Mouse (Mus musculus) WW6 (cell line): ENCODE measurements around the gene Pdgfd.

ENCODE experiments used
- DNase-seq: peaks from one replicate; pipeline ENCODE4 v3.0.0-alpha.2; 2013; ENCODE audit warnings: low read depth, low spot score

Pdgfd gene

DNA sequence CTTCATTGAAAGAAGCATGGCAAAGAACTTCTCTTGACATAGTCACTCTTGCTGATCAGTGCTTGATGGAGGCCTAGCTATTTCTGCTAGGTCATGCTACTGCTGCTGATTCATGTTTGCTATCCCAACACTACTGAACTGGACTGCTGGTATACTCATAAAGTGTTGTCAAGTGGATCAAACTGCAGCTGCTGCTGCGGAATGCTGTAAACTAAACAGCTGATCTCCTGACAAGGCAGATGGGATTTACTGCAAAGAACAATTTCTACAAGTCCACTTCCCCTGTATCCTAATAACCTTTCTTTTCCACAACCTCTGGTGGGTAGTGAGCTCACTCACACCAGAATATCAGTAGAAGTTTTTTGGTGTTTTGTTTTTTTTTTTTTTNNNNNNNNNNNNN, 148.7 kb downstream of the Pdgfd start:
- DNase-seq = no peak

DNA sequence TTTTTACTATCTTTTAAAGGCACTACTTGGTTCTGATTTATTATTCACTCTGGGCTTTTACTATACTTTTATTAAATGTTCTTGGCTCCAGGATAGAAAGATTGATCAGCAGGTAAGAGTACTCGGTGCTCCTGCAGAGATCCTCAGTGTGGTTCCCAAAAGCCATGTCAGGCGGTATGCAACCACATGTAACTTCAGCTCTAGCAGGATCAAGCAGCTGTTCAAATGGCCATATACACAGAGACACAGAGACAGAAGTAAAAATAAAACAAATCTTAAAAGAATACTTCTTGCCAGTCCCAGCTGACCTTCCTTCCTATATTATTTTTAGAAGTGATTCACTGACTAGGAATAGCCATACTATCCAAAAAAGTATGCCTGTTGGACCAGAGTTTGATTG, 157.0 kb downstream of the Pdgfd start:
- no peak for DNase-seq

DNA sequence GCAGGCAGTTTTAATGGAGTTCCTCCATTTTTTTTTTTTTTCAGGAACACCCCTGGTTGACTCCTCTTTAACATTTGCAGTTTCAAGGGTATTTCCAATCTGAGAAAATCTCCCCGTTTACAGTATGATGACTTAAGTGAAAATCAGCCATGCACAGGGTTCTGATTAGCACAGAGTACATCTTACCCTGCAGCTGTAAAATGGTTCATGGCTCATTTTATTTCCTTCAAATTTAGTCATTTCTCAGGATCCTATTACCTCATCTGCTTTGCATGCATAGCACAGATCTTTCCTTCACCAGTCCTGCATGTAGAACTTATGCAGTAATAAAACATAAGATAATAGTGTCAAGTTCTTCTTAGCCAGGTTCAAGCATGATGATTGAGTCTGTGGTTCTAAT, 165.1 kb downstream of the Pdgfd start:
- no peak for DNase-seq

DNA sequence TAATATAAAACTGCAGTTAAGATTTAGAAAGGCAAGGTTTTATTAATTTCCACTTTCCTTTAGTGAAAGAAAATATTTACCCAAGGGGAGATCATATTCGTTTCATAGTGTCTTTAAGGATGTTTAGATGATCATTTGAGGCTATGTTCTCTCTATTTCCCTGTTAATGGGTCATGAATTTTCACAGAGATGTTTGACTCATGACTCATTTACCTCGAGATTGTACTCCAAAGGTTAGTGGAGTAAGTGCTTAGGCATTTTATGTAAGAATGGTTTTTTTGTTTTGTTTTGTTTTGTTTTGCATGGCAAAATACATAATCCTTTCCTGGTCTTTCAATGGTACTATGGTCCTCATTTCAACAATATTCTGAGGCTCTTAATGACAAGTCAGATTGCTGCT, 167.9 kb downstream of the Pdgfd start:
- no peak for DNase-seq

DNA sequence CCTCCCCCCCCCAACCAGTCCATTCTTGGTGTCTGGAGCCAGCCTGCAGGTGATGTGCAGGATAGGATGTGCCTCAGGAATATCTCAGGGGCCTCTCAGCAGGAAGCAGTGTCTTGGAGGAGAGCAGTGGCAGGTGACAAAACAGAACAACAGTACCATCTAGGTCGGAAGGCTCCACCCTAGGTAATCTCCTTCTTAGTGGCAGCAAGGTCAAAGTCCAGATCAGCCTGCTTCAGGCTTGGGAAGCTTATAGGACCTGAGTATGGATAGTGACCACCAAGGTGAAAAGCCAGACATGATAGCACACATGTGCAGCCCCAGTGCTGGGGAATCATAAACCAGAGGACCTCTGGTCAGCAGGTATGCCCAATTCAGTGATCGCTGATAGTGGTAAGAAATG, 169.5 kb downstream of the Pdgfd start:
- DNase-seq = no peak

DNA sequence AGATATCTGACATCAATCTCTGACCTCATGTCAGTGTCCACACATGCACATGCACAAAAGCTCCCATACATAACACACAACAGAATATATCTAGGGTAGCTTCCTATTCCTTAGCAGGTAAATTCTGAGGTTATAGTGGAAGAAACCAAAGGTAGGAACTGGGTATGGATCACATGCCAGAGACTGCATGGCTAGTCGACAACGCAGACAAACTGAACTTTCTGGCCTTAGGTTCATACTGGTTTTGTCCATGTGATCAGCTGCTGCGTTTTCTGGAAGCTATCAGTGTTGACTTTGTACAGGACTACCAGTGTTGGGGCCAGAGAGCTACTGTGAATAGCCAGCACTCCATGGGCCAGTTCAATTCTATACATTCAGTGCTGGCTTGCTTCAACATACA, 170.0 kb downstream of the Pdgfd start:
- DNase-seq = no peak

DNA sequence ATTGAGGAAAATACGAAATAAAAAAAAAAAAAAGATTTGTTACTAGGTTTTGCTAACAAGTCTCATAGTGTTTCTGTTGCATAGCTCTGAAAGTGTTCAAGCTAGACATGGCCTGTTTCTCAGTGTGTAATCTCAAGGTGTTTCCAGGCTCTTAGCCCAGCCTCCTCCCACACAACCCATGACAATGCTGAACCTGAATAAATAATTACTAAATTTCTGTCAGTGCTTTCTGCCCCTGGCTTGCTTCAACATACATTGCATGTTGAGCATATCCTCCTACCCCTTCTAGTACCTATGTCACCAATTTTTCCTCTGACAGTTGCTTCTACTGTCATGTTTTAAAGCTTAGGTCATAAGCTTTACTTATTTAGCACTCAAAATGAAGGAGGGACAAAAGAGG, 171.0 kb downstream of the Pdgfd start:
- DNase-seq = no peak

DNA sequence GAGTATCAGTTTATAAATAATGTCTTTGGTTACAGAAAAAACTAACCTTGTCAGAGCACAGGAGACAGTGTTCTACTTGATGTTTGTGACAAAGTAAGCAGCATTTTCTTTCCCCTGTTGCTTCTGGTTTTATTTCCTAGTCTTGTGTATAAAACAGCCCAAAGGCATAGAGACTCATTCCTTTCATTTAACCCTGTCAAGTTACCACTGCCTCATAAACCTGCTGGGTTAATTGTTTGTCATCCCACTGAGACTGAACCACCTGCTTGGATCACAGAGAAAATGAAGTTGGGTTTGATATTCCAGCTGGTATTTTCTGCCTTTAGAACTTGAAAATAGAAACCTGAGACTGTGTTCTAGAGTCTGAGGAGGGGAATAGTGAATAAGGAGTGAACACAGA, 172.4 kb downstream of the Pdgfd start:
- DNase-seq = no peak

DNA sequence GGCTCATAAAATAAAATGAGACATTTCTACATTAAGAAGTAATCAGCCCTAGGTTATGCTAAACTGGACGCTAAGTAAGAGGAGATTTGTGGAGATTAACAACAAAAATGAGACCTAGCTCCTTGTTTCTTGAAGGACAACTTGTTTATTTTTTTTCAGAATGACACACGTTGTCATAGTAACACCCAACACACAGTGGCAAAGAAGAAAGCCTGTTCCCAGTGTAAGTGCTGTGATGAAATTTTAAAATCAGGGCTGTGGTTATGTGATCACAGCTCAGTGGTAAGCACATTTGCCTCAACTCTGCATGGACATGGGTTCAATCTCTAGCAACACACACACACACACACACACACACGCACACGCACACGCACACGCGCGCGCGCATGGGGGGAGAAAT, 174.5 kb downstream of the Pdgfd start:
- DNase-seq = no peak

DNA sequence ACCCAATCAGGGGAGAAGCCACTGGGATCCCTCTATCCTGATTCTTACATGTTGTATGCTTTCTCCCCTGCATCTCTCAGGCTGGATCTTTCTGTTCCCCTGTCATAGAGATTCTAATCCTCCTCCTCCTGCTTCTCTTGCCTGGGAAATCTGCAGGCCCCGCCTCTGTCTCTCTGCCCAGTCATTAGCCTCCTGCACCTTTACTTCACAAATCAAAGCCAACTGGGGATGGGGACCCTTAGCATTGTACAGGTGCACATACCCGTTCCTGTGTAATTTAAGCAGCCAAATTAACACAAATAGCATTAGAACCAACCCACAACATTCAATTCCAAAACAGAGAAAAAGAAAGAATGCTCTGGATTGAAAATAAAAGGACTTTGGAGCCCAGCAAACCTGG, 176.1 kb downstream of the Pdgfd start:
- DNase-seq = no peak

DNA sequence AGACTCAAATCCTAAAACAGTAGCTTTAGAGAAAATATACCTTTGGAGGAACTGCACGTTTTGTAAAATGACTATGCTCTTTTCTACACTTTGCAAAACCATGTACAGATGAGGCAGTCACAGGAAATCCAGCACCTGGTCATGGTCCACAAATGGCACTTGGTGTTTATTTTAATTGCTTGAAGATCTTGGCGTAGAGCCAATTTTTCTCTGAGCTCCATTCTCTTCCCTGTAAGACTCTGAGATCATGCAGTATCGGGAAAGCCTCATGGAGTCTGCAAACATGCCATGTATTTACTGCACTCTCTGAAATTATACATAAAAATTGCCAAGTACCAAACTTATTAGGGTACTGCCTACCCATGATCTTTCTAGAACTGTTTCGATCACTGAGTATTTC, 176.5 kb downstream of the Pdgfd start:
- DNase-seq = no peak

DNA sequence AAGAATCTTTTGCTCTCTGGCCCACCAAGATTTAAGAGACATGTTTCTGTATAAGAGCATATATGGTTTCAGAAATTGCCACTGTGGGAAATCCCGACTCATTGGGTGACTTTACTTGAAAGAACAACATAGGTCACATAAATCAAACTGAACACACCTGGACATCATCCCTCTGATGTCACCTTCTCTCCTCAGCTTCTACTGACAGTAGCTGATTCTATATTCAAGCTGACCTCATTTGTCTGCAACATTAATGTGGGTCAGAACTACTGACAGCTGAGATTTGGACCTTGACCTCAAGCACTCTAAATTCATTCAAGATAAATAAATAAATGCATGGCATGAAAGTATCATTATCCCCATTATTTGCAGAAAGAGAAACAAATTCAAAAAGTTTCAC, 177.0 kb downstream of the Pdgfd start:
- no peak for DNase-seq

DNA sequence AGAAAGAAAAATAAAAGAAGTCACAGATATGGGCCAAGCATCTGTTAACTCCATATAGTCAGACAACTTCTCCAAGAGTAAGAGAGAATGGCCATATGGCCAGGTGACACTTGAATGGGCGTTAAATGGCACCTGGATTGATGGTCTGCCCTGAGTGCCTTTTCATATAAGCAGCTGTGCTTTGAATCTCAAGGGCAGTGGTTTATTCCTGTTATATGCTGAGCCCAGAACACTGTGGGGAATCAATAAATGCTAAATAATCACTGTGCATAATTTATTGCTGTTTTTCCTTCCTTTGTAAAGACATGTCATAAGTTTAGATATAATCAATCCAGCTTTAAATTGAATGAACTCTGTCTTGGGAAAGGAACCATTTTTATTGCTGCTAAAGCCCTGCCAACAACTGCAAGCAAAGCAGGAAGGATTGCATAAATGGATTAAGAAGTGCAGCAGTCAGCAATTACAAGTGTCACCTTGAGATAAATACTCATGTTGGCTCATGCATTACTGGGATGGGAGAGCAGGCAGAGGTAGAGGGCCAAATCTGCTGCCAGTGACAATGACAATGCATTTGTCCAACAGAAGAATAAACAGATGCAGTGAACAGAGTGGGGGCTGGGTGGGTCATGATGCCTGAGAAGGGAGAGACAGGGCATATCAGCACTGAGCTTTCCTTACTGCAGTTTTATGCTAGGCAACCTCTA, 185.0 kb downstream of the Pdgfd start:
- DNase-seq = no peak

DNA sequence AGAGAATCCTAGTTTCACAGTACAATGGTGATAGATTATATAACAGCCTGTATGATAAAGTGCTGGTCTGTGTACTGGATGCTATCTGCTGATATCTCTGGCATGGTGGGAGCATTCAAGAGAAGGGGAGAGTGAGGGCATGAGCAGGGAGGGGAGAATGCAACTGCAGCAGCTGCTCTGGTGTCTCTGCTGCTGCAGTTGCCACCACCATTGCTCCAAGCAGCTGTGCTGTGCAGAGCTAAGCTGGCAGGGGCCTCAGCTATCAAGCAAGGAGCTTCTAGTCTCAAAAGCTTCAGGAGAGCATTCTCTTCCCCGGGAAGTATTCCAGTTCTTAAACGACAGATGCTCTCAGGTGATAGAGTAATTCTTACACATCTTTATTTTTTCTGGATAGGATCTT, 192.4 kb downstream of the Pdgfd start:
- no peak for DNase-seq

DNA sequence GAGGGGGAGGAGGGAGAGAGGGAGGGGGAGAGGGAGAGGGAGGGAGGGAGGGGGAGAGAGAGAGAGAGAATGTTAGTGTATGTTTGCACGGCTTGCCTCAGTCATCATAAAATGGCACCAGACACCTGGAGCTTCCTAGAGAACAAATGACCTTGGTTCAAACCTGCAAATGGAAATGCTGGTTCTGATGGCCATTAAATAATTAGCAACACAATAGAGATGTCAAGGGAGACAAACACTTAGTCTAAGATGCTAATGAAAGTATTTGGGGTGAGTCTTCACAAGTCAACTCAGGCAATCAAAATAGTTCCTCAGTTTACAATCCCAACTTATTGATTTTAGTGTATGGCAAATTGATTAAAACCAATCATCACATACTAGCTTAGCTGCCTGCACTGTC, 198.2 kb downstream of the Pdgfd start:
- DNase-seq = peak; percentile 14

DNA sequence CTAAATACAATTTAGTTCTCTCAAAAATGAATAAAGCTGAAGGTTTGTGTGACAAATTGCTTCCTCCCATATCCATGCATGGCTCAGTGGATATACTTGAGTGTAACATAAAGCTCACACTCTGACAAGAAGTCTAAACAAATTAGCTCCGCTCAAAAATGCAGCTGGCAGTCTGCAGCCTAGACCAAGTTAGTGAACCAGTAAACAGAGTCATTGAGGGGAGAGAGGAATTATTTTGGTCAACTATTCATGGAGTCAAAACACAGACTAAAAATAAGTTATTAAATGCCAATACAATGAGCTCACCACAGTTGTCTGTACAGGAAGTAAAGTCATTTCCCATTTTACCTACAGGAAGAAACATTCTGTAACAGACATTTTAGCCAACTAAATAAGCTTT, 233.4 kb downstream of the Pdgfd start:
- no peak for DNase-seq

DNA sequence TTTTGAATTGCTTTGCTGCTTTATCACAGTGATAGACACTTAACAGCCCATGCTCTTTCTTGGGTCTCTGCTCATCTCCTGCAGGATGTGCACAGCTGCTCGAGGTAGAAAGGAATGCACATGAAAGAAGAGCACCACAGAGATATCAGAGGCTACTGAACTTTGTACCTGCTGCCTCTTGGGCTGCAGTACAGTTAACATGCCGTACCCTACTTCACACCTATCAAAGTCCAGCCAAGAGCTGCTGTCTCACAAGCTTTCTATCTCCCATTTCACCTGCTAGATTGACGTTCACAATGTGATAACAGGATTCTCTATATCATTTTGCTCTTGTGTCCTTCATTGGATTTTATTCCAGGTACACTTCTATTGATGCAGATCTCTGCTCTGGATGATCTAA, 238.2 kb downstream of the Pdgfd start:
- DNase-seq = no peak

DNA sequence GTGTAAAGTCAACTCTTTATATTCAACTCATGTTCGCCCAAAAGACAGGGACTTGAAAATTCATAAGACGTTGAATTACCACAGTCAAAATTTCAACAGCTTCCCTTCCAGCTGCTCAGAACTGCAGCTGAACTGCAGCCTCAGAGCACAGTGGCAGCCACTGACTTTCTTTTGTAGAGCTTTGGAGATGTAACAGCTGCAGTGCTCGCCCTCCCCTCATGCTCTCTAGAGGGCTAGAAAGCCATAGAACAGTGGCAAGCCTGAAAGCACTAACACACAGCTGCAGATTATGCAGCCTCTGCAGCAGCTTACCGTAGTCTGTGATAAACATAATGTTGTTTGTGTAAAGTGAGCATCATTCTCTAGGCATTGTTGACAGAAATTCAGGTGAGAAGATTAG, 239.6 kb downstream of the Pdgfd start:
- DNase-seq = no peak

DNA sequence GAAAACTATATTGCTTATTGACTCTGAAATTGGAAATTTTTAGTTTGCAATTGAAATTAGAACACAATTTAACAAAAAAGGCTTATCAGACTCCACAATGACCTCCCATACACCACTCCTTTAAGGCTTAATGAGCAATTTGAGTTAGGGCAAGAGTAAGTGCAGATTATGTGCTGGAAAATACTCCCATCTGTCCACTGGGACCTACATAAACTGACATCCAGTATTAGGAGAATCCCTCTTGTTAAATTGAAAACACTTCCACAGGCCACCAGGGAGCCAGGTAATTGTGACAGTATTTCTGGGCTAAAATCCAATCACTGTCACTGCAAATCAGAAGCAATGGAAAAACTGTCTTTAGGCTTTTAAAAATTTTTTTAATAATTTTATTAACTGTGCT, 256.2 kb downstream of the Pdgfd start:
- DNase-seq = no peak
